Mouse (Mus musculus): ENCODE measurements around the gene Wdr59.
A peak's percentile ranks its signal among the peaks of the same experiment; 100 is the strongest.

Gene Wdr59

GRCm38 (mm10) chr8:111491191-111491590, 30.7 kb downstream of the Wdr59 start:
- DNase-seq (ENCODE audit: low spot score) = no peak

GRCm38 (mm10) chr8:111490034-111490591, 31.8 kb downstream of the Wdr59 start:
- no peak for DNase-seq (ENCODE audit: low spot score)

GRCm38 (mm10) chr8:111480691-111481090, 41.2 kb downstream of the Wdr59 start:
- DNase-seq (ENCODE audit: low spot score) = no peak

- no peak for DNase-seq (ENCODE audit: low spot score)
Observed at GRCm38 (mm10) chr8:111477761-111478465, 44.0 kb downstream of the Wdr59 start.

- no peak for DNase-seq (ENCODE audit: low spot score)
Observed at GRCm38 (mm10) chr8:111471526-111472081, 50.3 kb downstream of the Wdr59 start.

- DNase-seq (ENCODE audit: low spot score) = no peak
Observed at GRCm38 (mm10) chr8:111469013-111469412, 52.9 kb downstream of the Wdr59 start.

GRCm38 (mm10) chr8:111465341-111465740, 56.6 kb downstream of the Wdr59 start:
- DNase-seq (ENCODE audit: low spot score) = no peak

- DNase-seq (ENCODE audit: low spot score) = no peak
Observed at GRCm38 (mm10) chr8:111464526-111464925, 57.4 kb downstream of the Wdr59 start.

GRCm38 (mm10) chr8:111449671-111450070, 72.2 kb downstream of the Wdr59 start:
- DNase-seq (ENCODE audit: low spot score) = no peak

- DNase-seq (ENCODE audit: low spot score) = no peak
Observed at GRCm38 (mm10) chr8:111445960-111446660, 75.8 kb downstream of the Wdr59 start.

GRCm38 (mm10) chr8:111445558-111445957, 76.3 kb downstream of the Wdr59 start:
- no peak for DNase-seq (ENCODE audit: low spot score)

DNA sequence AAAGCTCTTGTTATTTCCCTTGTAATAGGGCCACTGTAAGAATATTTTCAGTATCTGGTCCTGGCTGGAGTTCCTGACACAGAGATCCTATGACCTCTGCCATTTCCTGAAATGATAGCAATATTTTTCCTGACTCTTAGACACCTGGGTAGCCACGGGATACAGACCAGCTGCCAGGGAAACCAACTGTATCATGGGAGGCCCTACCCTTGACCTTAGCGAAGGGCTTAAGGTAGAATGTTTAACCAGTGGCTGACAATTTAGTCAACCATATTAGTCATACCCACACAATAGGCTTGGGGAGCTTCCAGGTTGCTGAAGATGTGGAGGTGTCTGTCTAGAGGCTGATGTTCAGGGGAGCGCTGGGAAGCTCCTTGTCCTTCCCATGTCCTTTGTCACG, 77.6 kb downstream of the Wdr59 start:
- DNase-seq (ENCODE audit: low spot score) = no peak

GRCm38 (mm10) chr8:111439189-111439588, 82.7 kb downstream of the Wdr59 start:
- DNase-seq (ENCODE audit: low spot score) = peak; percentile 85

DNA sequence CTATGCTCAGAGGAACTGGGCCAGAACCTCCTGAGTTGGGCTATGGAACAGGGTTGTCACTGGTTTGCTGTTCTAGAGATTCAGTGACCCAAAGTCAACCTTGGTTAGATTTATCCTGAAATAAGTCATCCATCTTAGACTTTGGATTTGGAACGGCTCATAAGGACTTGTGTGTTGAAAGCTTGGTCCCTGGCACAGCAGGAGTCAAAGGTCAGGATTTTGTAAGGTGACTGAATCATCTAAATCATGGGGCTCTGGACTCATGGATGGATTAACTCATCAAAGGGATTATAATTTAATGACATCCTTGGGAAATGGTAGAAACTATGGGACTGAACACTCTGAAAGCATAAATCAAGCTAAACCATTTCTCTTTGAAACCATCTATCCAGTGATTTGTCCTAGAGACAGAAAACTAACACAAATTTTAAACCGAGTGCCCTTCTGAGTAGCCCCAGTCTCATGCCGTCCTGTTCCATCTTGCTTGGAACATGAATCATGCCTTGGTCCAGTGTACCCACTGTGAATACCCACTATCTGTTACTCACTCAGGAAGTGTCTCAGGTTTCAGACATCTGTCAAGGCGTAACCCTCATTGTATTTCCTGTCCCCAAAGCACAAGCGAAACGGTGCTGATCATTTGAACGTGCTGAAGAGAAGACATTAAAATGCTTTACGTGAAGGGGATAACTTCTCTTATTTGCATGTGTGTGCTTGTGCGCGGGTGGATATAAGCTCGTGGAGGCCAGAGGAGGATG, 86.6 kb downstream of the Wdr59 start:
- DNase-seq (ENCODE audit: low spot score) = no peak

GRCm38 (mm10) chr8:111424646-111425045, 97.2 kb downstream of the Wdr59 start:
- DNase-seq (ENCODE audit: low spot score) = no peak

GRCm38 (mm10) chr8:111424181-111424580, 97.7 kb downstream of the Wdr59 start:
- DNase-seq (ENCODE audit: low spot score) = no peak

DNA sequence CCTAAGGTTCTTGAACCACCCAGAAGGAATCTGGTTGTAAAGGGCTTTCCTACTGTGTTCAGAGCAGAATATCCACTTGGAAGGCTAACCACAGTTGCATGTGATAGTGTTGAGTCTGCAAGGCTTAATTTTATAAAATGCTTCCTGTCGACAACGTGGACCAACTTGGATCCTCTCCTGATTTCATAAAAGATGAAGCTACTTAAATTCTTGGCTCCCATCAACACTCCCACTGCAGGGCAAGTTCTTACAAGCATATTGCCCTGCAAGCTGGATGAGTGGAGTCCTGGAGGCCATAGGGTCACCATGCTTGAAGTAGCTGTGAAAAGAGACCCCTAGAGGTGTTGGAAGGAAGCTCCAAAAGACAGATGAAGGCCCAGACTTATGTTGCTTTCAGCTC, 99.3 kb downstream of the Wdr59 start:
- no peak for DNase-seq (ENCODE audit: low spot score)

DNA sequence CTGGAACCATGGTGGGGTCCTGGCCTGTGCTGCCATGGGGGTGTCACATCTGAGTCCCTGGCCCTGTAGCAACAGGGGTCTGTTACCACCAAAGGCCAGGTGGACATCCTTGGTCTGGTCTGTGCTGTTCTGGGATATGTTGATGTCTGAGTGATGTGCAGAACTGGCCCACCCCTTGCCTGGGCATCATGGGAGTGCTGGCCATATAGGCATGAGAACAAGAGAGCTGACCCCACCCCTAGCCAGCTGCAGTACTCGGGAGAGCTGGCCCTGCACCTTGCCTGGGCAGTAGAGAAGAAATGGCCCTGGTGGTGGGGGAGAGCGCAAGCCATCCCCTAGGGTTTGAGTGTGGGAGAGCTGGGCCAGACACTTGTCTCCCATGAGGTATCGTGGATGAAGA, 102.7 kb downstream of the Wdr59 start:
- no peak for DNase-seq (ENCODE audit: low spot score)

DNA sequence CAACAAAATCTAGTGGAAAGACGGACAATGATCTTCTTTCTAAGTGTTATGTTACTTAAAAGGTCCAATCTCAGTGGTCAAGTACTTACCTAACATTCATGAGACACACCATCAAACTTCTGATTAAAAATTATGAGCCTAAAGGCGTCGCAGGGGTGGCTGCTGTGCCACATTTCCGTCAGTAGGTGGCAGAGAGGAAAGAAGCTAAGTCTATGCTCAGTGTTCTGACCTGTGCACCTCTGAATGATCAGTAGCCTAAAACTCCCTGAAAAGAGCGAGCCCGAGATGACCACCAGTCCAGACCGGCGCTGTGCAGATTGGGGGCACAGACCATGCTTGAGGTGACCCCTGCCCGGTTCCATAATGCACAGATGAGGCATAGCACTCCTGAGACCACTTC, 103.3 kb downstream of the Wdr59 start:
- DNase-seq (ENCODE audit: low spot score) = no peak

DNA sequence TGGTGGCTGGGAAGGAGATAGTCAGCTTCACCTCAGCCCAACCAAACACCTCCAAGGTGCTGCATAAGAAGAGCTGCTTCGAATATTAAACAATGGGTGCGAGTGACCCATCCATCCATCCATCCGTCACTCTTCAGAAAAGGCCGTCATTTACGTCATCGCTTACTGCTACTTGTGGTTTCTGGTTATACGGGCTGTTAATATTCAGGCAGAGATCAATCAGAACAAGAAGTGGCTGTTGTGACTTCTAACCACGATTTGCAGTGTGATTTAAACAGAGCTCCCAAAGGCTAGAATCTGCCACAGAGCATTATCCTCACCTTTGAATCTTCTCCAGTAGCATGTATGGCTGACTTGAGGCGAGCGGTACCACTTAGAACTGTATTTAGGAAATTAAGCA, 104.7 kb downstream of the Wdr59 start:
- no peak for DNase-seq (ENCODE audit: low spot score)

GRCm38 (mm10) chr8:111403391-111403790, 118.5 kb downstream of the Wdr59 start:
- DNase-seq (ENCODE audit: low spot score) = no peak
